Mouse (Mus musculus): Measurements from ENCODE around the gene Zfp618.

The Zfp618 gene

GRCm38 (mm10) chr4:62965497-62966302 is at the start of gene Zfp618:
TSS of gene Zfp618 (plus strand) at chr4:62965573.
- DNase-seq: peak; percentile 60

GRCm38 (mm10) chr4:62917056-62917455 is 48.3 kb upstream of the Zfp618 start:
- no peak for DNase-seq

GRCm38 (mm10) chr4:62933798-62934197 is 31.6 kb upstream of the Zfp618 start:
- no peak for DNase-seq

- no peak for DNase-seq
Observed at GRCm38 (mm10) chr4:62935589-62936218, 29.7 kb upstream of the Zfp618 start.

- DNase-seq: no peak
Observed at GRCm38 (mm10) chr4:62941961-62942892, 23.1 kb upstream of the Zfp618 start.

- DNase-seq: no peak
Observed at GRCm38 (mm10) chr4:62944326-62944879, 21.0 kb upstream of the Zfp618 start.

GRCm38 (mm10) chr4:62963806-62964205 is 1.6 kb upstream of the Zfp618 start:
- no peak for DNase-seq

- DNase-seq: peak; percentile 55
Observed at GRCm38 (mm10) chr4:62964844-62965496, 403 bp upstream of the Zfp618 start.

GRCm38 (mm10) chr4:62969526-62969925 is 4.2 kb downstream of the Zfp618 start:
- no peak for DNase-seq

GRCm38 (mm10) chr4:62971991-62972390 is 6.6 kb downstream of the Zfp618 start:
- no peak for DNase-seq

- no peak for DNase-seq
Observed at GRCm38 (mm10) chr4:62973086-62973485, 7.7 kb downstream of the Zfp618 start.

- no peak for DNase-seq
Observed at GRCm38 (mm10) chr4:62974901-62975300, 9.5 kb downstream of the Zfp618 start.

GRCm38 (mm10) chr4:62975541-62975940 is 10.2 kb downstream of the Zfp618 start:
- no peak for DNase-seq

- DNase-seq: no peak
Observed at GRCm38 (mm10) chr4:62977454-62977853, 12.1 kb downstream of the Zfp618 start.

GRCm38 (mm10) chr4:62978501-62978911 is 13.1 kb downstream of the Zfp618 start:
- DNase-seq: peak; percentile 45

- DNase-seq: no peak
Observed at GRCm38 (mm10) chr4:62981572-62981971, 16.2 kb downstream of the Zfp618 start.

- DNase-seq: no peak
Observed at GRCm38 (mm10) chr4:62983556-62983955, 18.2 kb downstream of the Zfp618 start.

- no peak for DNase-seq
Observed at GRCm38 (mm10) chr4:62991336-62991735, 26.0 kb downstream of the Zfp618 start.

GRCm38 (mm10) chr4:62993190-62993589 is 27.8 kb downstream of the Zfp618 start:
- no peak for DNase-seq

GRCm38 (mm10) chr4:62997606-62998005 is 32.2 kb downstream of the Zfp618 start:
- no peak for DNase-seq

- DNase-seq: peak; percentile 70
Observed at GRCm38 (mm10) chr4:62998431-62998835, 33.1 kb downstream of the Zfp618 start.

GRCm38 (mm10) chr4:62998908-62999307 is 33.5 kb downstream of the Zfp618 start:
- DNase-seq: peak; percentile 59
